ENCODE assay signal across 26 mouse cellular contexts in the genomic region with DNA sequence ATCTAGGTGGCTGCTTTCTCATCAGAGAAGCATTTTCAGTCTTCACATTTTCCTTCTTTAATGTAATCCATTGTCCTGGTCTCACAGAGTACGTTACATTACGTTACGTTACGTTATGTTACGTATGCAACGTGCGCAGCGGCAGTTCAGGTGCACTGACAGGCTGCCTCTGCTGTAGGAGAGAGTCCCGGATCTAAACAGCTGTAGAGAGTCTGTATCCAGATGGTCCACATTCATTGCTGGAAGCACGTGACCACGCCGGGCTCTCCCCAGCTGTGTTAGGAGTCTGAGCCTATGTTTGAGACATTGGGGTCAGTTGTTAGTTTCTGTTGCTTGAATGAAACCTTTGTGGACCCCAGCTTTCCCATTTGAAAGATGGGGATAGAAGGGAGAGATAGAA. TPM values are rescaled to one million over a fixed set of nuclear protein-coding genes. Genes with fewer than 3 reads are reported as not detected.
A peak's percentile ranks its signal among the peaks of the same experiment; 100 is the strongest.
DNase-seq lines count a peak whose midpoint lies in the region; ATAC-seq lines count a peak whose summit lies in the region.
"Had no signal": no experiment of that assay in that cellular context is flagged by ENCODE, and none has a peak within 500 bp of the region (broad histone marks: within the 10 kb centered on the region; RNA-seq: fewer than 3 reads in every experiment).

No protein-coding gene starts in this region.

- no peaks in the 10 kb centered on the region for H3K4me1 ChIP-seq in embryonic facial prominence, embryonic 11.5 days (ENCODE audit: control insufficient read depth, insufficient read depth, low read length)
- H3K4me1 ChIP-seq in embryonic facial prominence, embryonic 10.5 days, result no peaks in the 10 kb centered on the region
- 0 out of 2 replicates have a peak, but pooled peaks cover 5% of the 10 kb centered on the region for H3K4me1 ChIP-seq in intestine, embryonic 14.5 days (replicated peaks; ENCODE audit: control insufficient read depth, insufficient read depth, low read length)
- no peaks in the 10 kb centered on the region for H3K4me1 ChIP-seq in intestine, embryonic 15.5 days (replicated peaks)
- H3K4me1 ChIP-seq in neural tube, embryonic 14.5 days (ENCODE audit: control insufficient read depth, insufficient read depth, low read length), result no peaks in the 10 kb centered on the region
- H3K4me1 ChIP-seq: forebrain, embryonic 13.5 days; midbrain, embryonic 12.5 days had no signal

- H3K9ac ChIP-seq in embryonic facial prominence, embryonic 11.5 days (replicated peaks; ENCODE audit: low read length), result no peak overlapping the region
- no peak overlapping the region for H3K9ac ChIP-seq in intestine, embryonic 14.5 days (ENCODE audit: low read length)
- no peak overlapping the region for H3K9ac ChIP-seq in intestine, embryonic 15.5 days
- no peak overlapping the region for H3K9ac ChIP-seq in neural tube, embryonic 14.5 days (replicated peaks; ENCODE audit: low read depth, low read length)
- H3K9ac ChIP-seq: forebrain, embryonic 13.5 days; liver, embryonic 14.5 days; lung, embryonic 15.5 days; midbrain, embryonic 12.5 days had no signal

- 82% methylated on average over 12 of the region's 12 CpGs for WGBS in embryonic facial prominence, embryonic 11.5 days
- 84% methylated on average over 12 of the region's 12 CpGs for WGBS in embryonic facial prominence, embryonic 10.5 days
- WGBS in intestine, embryonic 14.5 days, result 72% methylated on average over 12 of the region's 12 CpGs
- WGBS in intestine, embryonic 15.5 days, result 62% methylated on average over 12 of the region's 12 CpGs
- WGBS in neural tube, embryonic 14.5 days, result 70% methylated on average over 12 of the region's 12 CpGs

- no peak overlapping the region for H3K4me3 ChIP-seq in embryonic facial prominence, embryonic 11.5 days (ENCODE audit: low read depth, low read length)
- no peak overlapping the region for H3K4me3 ChIP-seq in embryonic facial prominence, embryonic 10.5 days
- no peak overlapping the region for H3K4me3 ChIP-seq in intestine, embryonic 14.5 days (ENCODE audit: low read depth, low read length)
- H3K4me3 ChIP-seq in intestine, embryonic 15.5 days (replicated peaks), result no peak overlapping the region
- no peak overlapping the region for H3K4me3 ChIP-seq in neural tube, embryonic 14.5 days (ENCODE audit: low read depth, low read length)
- H3K4me3 ChIP-seq: forebrain, embryonic 13.5 days; lung, embryonic 15.5 days; midbrain, embryonic 12.5 days had no signal

- H3K36me3 ChIP-seq in embryonic facial prominence, embryonic 11.5 days (replicated peaks; ENCODE audit: control insufficient read depth, insufficient read depth, low read depth, low read length), result no peaks in the 10 kb centered on the region
- H3K36me3 ChIP-seq in embryonic facial prominence, embryonic 10.5 days (replicated peaks), result no peaks in the 10 kb centered on the region
- H3K36me3 ChIP-seq in intestine, embryonic 14.5 days (ENCODE audit: control insufficient read depth, insufficient read depth, low read length), result no peaks in the 10 kb centered on the region
- no peaks in the 10 kb centered on the region for H3K36me3 ChIP-seq in intestine, embryonic 15.5 days
- H3K36me3 ChIP-seq in neural tube, embryonic 14.5 days (ENCODE audit: control insufficient read depth, insufficient read depth, low read length), result no peaks in the 10 kb centered on the region
- H3K36me3 ChIP-seq: lung, embryonic 15.5 days; midbrain, embryonic 12.5 days had no signal

- H3K27ac ChIP-seq in embryonic facial prominence, embryonic 11.5 days (replicated peaks; ENCODE audit: low read depth, low read length), result no peak overlapping the region
- no peak overlapping the region for H3K27ac ChIP-seq in embryonic facial prominence, embryonic 10.5 days (replicated peaks)
- no peak overlapping the region for H3K27ac ChIP-seq in intestine, embryonic 14.5 days (ENCODE audit: low read depth)
- H3K27ac ChIP-seq in intestine, embryonic 15.5 days, result no peak overlapping the region
- no peak overlapping the region for H3K27ac ChIP-seq in neural tube, embryonic 14.5 days (ENCODE audit: low read depth, low read length)
- H3K27ac ChIP-seq: forebrain, embryonic 13.5 days; liver, embryonic 14.5 days; lung, embryonic 15.5 days; midbrain, embryonic 12.5 days had no signal

- ATAC-seq in embryonic facial prominence, embryonic 11.5 days (replicated peaks; ENCODE audit: insufficient number of reproducible peaks, low FRiP score, low TSS enrichment, low read depth), result 0 out of 2 replicates have a peak, but pooled peaks have one; percentile 52
- no peak; the same call in 1 of the 2 replicates for ATAC-seq in intestine, embryonic 14.5 days (replicated peaks; ENCODE audit: low FRiP score, low TSS enrichment, low read depth)
- no peak for ATAC-seq in intestine, embryonic 15.5 days
- peak; percentile 84; the same call in 1 of the 2 replicates for ATAC-seq in neural tube, embryonic 14.5 days (ENCODE audit: low read depth)
- ATAC-seq: activated CD4-positive, CD25-positive, alpha-beta regulatory T cell, adult 4 months; forebrain, embryonic 13.5 days had no signal

- DNase-seq in embryonic facial prominence, embryonic 11.5 days (ENCODE audit: low spot score), result peak; percentile 41
- DNase-seq in embryonic facial prominence, embryonic 10.5 days (ENCODE audit: low spot score), result no peak
- DNase-seq in intestine, embryonic 14.5 days (ENCODE audit: low spot score), result peak; percentile 52
- DNase-seq in neural tube, embryonic 10.5 days (ENCODE audit: extremely low spot score, low spot score), result no peak
- DNase-seq in testis, postnatal 14 days (ENCODE audit: low spot score), result peak; percentile 7
- DNase-seq in thymus, postnatal 25 days, result no peak
- DNase-seq: adrenal gland, adult 2 months; adrenal gland, postnatal 36 days; cerebellum, adult 18-20 months; cerebellum, postnatal 10 days; gastrocnemius, postnatal 14 days; heart, postnatal 36 days; kidney, adult 11 months; kidney, postnatal 14 days; layer of hippocampus, adult 9-11 months; liver; thymus, adult 2 months; thymus, postnatal 4 days had no signal

- no peaks in the 10 kb centered on the region for H3K27me3 ChIP-seq in embryonic facial prominence, embryonic 11.5 days (ENCODE audit: control insufficient read depth, insufficient read depth, low read length)
- H3K27me3 ChIP-seq in embryonic facial prominence, embryonic 10.5 days (replicated peaks; ENCODE audit: low read depth, poor library complexity, severe bottlenecking), result no peaks in the 10 kb centered on the region
- no peaks in the 10 kb centered on the region for H3K27me3 ChIP-seq in intestine, embryonic 14.5 days (replicated peaks; ENCODE audit: control insufficient read depth, insufficient read depth, low read length)
- no peaks in the 10 kb centered on the region for H3K27me3 ChIP-seq in intestine, embryonic 15.5 days (replicated peaks)
- H3K27me3 ChIP-seq in neural tube, embryonic 14.5 days (ENCODE audit: control insufficient read depth, insufficient read depth, low read length), result no peaks in the 10 kb centered on the region
- H3K27me3 ChIP-seq: CH12.LX; forebrain, embryonic 13.5 days; lung, embryonic 15.5 days; midbrain, embryonic 12.5 days had no signal

- H3K9me3 ChIP-seq in embryonic facial prominence, embryonic 11.5 days (replicated peaks; ENCODE audit: control insufficient read depth, low read length), result no peaks in the 10 kb centered on the region
- no peaks in the 10 kb centered on the region for H3K9me3 ChIP-seq in embryonic facial prominence, embryonic 10.5 days
- H3K9me3 ChIP-seq in intestine, embryonic 14.5 days (ENCODE audit: control insufficient read depth, low read length), result no peaks in the 10 kb centered on the region
- H3K9me3 ChIP-seq in intestine, embryonic 15.5 days, result no peaks in the 10 kb centered on the region
- H3K9me3 ChIP-seq in neural tube, embryonic 14.5 days (ENCODE audit: control insufficient read depth, low read length), result no peaks in the 10 kb centered on the region
- H3K9me3 ChIP-seq: forebrain, embryonic 13.5 days; lung, embryonic 15.5 days; midbrain, embryonic 12.5 days had no signal

- H3K4me2 ChIP-seq in embryonic facial prominence, embryonic 11.5 days (ENCODE audit: low read depth, low read length), result no peak overlapping the region
- H3K4me2 ChIP-seq in intestine, embryonic 14.5 days (ENCODE audit: low read length), result no peak overlapping the region
- no peak overlapping the region for H3K4me2 ChIP-seq in intestine, embryonic 15.5 days (replicated peaks)
- H3K4me2 ChIP-seq in neural tube, embryonic 14.5 days (ENCODE audit: low read depth, low read length), result no peak overlapping the region
- H3K4me2 ChIP-seq: forebrain, embryonic 13.5 days; lung, embryonic 15.5 days; midbrain, embryonic 12.5 days had no signal

RNA-seq across cellular contexts. Expression of gene Slc39a8, which starts 15.1 kb away (rescaled TPM):
- polyA plus RNA-seq in embryonic facial prominence, embryonic 11.5 days (2014; fragmentation: Nextera tagmentation; extraction: Ambion mirVana), result 18.8 and 20.3 TPM in 2 replicates
- polyA plus RNA-seq in embryonic facial prominence, embryonic 10.5 days (2016; fragmentation: Nextera tagmentation; extraction: Ambion mirVana), result 15.5 and 16.9 TPM in 2 replicates
- polyA plus RNA-seq in intestine, embryonic 14.5 days (2014; fragmentation: Nextera tagmentation; extraction: Ambion mirVana), result 16.4 and 17.7 TPM in 2 replicates
- polyA plus RNA-seq in intestine, embryonic 15.5 days (2015; fragmentation: Nextera tagmentation; extraction: Ambion mirVana), result 24.3 and 25.3 TPM in 2 replicates
- polyA plus RNA-seq in neural tube, embryonic 14.5 days (2014; fragmentation: Nextera tagmentation; extraction: Ambion mirVana), result 8.3 and 14.5 TPM in 2 replicates

Comparison
In these comparisons a context has a peak if more than half of its experiments do, and no peak if none do; other contexts are left out.
1. DNase-seq: peak in embryonic facial prominence, embryonic 11.5 days (single experiment), intestine, embryonic 14.5 days (single experiment) and testis, postnatal 14 days (single experiment); none in embryonic facial prominence, embryonic 10.5 days (single experiment), neural tube, embryonic 10.5 days (single experiment) and thymus, postnatal 25 days (single experiment).
2. ATAC-seq: peak in embryonic facial prominence, embryonic 11.5 days (single experiment) and neural tube, embryonic 14.5 days (single experiment); none in intestine, embryonic 14.5 days (single experiment) and intestine, embryonic 15.5 days (single experiment).